In genomic region chr16:38767761-38768160, GRCm38 (mm10) we compare ENCODE assay signal across 21 mouse cellular contexts. TPM values are rescaled to one million over a fixed set of nuclear protein-coding genes. Genes with fewer than 3 reads are reported as not detected.
DNase-seq lines count a peak whose midpoint lies in the region; ATAC-seq and TF ChIP-seq lines count a peak whose summit lies in the region.
"Had no signal": no experiment of that assay in that cellular context is flagged by ENCODE, and none has a peak within 500 bp of the region (broad histone marks: within the 10 kb centered on the region; RNA-seq: fewer than 3 reads in every experiment).

No protein-coding gene starts in this region.

- no peak for TF ChIP-seq POLR2A in thymus, adult 2 months (IDR thresholded peaks at IDR 0.05; ENCODE audit: control insufficient read depth, extremely low read depth, insufficient read depth, low read length, poor library complexity)

- 83% methylated on average over 8 of the region's 8 CpGs for WGBS in forebrain, embryonic 14.5 days
- 92% methylated on average over 8 of the region's 8 CpGs for WGBS in forebrain, embryonic 10.5 days
- 68% methylated on average over 8 of the region's 8 CpGs for WGBS in lung, embryonic 16.5 days
- 97% methylated on average over 8 of the region's 8 CpGs for WGBS in thymus, adult 2 months
- 87% methylated on average over 8 of the region's 8 CpGs for WGBS in midbrain, embryonic 16.5 days

- ATAC-seq in forebrain, embryonic 14.5 days: no peak
- ATAC-seq in lung, embryonic 16.5 days (ENCODE audit: low read depth): peak; percentile 49; the same call in 1 of the 2 replicates
- no peak for ATAC-seq in midbrain, embryonic 16.5 days
- ATAC-seq: inflammation-experienced regulatory T-cells, adult 6 months had no signal

- peak; percentile 25 for DNase-seq in forebrain, embryonic 14.5 days (ENCODE audit: low spot score)
- DNase-seq in forebrain, embryonic 10.5 days (ENCODE audit: extremely low spot score, low spot score): no peak
- DNase-seq in lung, postnatal 10 days: no peak
- DNase-seq in brain, adult 2 months (ENCODE audit: low read depth, low spot score): peak; percentile 66
- peak; percentile 88 for DNase-seq in layer of hippocampus, adult 9-11 months
- no peak for DNase-seq in thymus, adult 2 months
- DNase-seq: adrenal gland, adult 8-10 months; cerebellum, adult 11 months; heart, adult 11 months; kidney, adult 2 months; kidney, postnatal 14 days; liver; lung, embryonic 14.5 days had no signal

- no peak overlapping the region for H3K4me2 ChIP-seq in forebrain, embryonic 14.5 days (ENCODE audit: low read length)
- H3K4me2 ChIP-seq in lung, embryonic 16.5 days (ENCODE audit: low read depth, low read length): no peak overlapping the region
- H3K4me2 ChIP-seq in midbrain, embryonic 16.5 days (ENCODE audit: low read length): no peak overlapping the region
- H3K4me2 ChIP-seq: embryonic facial prominence, embryonic 13.5 days; heart, embryonic 12.5 days; hindbrain, embryonic 13.5 days; lung, embryonic 14.5 days; midbrain, embryonic 12.5 days had no signal

- H3K9me3 ChIP-seq in forebrain, embryonic 14.5 days (replicated peaks; ENCODE audit: control insufficient read depth, low read length): no peaks in the 10 kb centered on the region
- H3K9me3 ChIP-seq in forebrain, embryonic 10.5 days: no peaks in the 10 kb centered on the region
- H3K9me3 ChIP-seq in lung, embryonic 16.5 days (ENCODE audit: control insufficient read depth, low read length): no peaks in the 10 kb centered on the region
- no peaks in the 10 kb centered on the region for H3K9me3 ChIP-seq in midbrain, embryonic 16.5 days (replicated peaks; ENCODE audit: control insufficient read depth, low read length, poor library complexity, severe bottlenecking)
- H3K9me3 ChIP-seq: embryonic facial prominence, embryonic 13.5 days; heart, embryonic 12.5 days; hindbrain, embryonic 13.5 days; midbrain, embryonic 12.5 days had no signal

- no peak overlapping the region for H3K4me3 ChIP-seq in forebrain, embryonic 14.5 days (ENCODE audit: low read depth, low read length)
- no peak overlapping the region for H3K4me3 ChIP-seq in forebrain, embryonic 10.5 days
- no peak overlapping the region for H3K4me3 ChIP-seq in lung, embryonic 16.5 days (ENCODE audit: low read length)
- H3K4me3 ChIP-seq in thymus, adult 2 months (ENCODE audit: control insufficient read depth, insufficient read depth, low read length): no peak overlapping the region
- H3K4me3 ChIP-seq in midbrain, embryonic 16.5 days (ENCODE audit: low read depth, low read length): no peak overlapping the region
- H3K4me3 ChIP-seq: embryonic facial prominence, embryonic 13.5 days; heart, embryonic 12.5 days; hindbrain, embryonic 13.5 days; midbrain, embryonic 12.5 days had no signal

- H3K27me3 ChIP-seq in forebrain, embryonic 14.5 days (replicated peaks; ENCODE audit: control insufficient read depth, insufficient read depth, low read length): no peaks in the 10 kb centered on the region
- H3K27me3 ChIP-seq in forebrain, embryonic 10.5 days (ENCODE audit: poor library complexity, severe bottlenecking): no peaks in the 10 kb centered on the region
- no peaks in the 10 kb centered on the region for H3K27me3 ChIP-seq in lung, embryonic 16.5 days (ENCODE audit: control insufficient read depth, insufficient read depth, low read depth, low read length)
- no peaks in the 10 kb centered on the region for H3K27me3 ChIP-seq in thymus, adult 2 months (ENCODE audit: control insufficient read depth, insufficient read depth, low read length)
- H3K27me3 ChIP-seq in midbrain, embryonic 16.5 days (ENCODE audit: control insufficient read depth, insufficient read depth, low read depth, low read length): no peaks in the 10 kb centered on the region
- H3K27me3 ChIP-seq: embryonic facial prominence, embryonic 13.5 days; heart, embryonic 12.5 days; hindbrain, embryonic 13.5 days; midbrain, embryonic 12.5 days had no signal

- no peak overlapping the region for H3K9ac ChIP-seq in forebrain, embryonic 14.5 days (ENCODE audit: low read length)
- H3K9ac ChIP-seq in lung, embryonic 16.5 days (ENCODE audit: low read length): no peak overlapping the region
- H3K9ac ChIP-seq in midbrain, embryonic 16.5 days (ENCODE audit: low read depth, low read length): no peak overlapping the region
- H3K9ac ChIP-seq: embryonic facial prominence, embryonic 13.5 days; heart, embryonic 12.5 days; hindbrain, embryonic 13.5 days; lung, embryonic 14.5 days; midbrain, embryonic 12.5 days had no signal

- no peaks in the 10 kb centered on the region for H3K4me1 ChIP-seq in forebrain, embryonic 14.5 days (ENCODE audit: control insufficient read depth, insufficient read depth, low read length)
- H3K4me1 ChIP-seq in forebrain, embryonic 10.5 days: peaks cover 2% of the 10 kb centered on the region; the same call in 1 of the 2 replicates
- H3K4me1 ChIP-seq in lung, embryonic 16.5 days (replicated peaks; ENCODE audit: control insufficient read depth, insufficient read depth, low read length): peaks cover 10% of the 10 kb centered on the region; the same call in 1 of the 2 replicates
- H3K4me1 ChIP-seq in thymus, adult 2 months (replicated peaks; ENCODE audit: control insufficient read depth, insufficient read depth, low read length): no peaks in the 10 kb centered on the region
- H3K4me1 ChIP-seq in midbrain, embryonic 16.5 days (ENCODE audit: control insufficient read depth, insufficient read depth, low read length): no peaks in the 10 kb centered on the region
- H3K4me1 ChIP-seq: embryonic facial prominence, embryonic 13.5 days; hindbrain, embryonic 13.5 days; midbrain, embryonic 12.5 days had no signal

- H3K27ac ChIP-seq in forebrain, embryonic 14.5 days (ENCODE audit: low read depth, low read length): no peak overlapping the region
- H3K27ac ChIP-seq in forebrain, embryonic 10.5 days: no peak overlapping the region
- H3K27ac ChIP-seq in lung, embryonic 16.5 days (ENCODE audit: low read length): no peak overlapping the region
- H3K27ac ChIP-seq in thymus, adult 2 months (ENCODE audit: control insufficient read depth, insufficient read depth, low read length): no peak overlapping the region
- no peak overlapping the region for H3K27ac ChIP-seq in midbrain, embryonic 16.5 days (ENCODE audit: low read length)
- H3K27ac ChIP-seq: embryonic facial prominence, embryonic 13.5 days; hindbrain, embryonic 13.5 days; midbrain, embryonic 12.5 days had no signal

- TF ChIP-seq CTCF in thymus, adult 2 months (IDR thresholded peaks at IDR 0.05; ENCODE audit: borderline replicate concordance, control insufficient read depth, extremely low read depth, insufficient read depth, low read length, poor library complexity): no peak

- H3K36me3 ChIP-seq in forebrain, embryonic 14.5 days (ENCODE audit: control insufficient read depth, insufficient read depth, low read length): peaks cover 12% of the 10 kb centered on the region; the same call in 1 of the 2 replicates
- peaks cover 30% of the 10 kb centered on the region for H3K36me3 ChIP-seq in forebrain, embryonic 10.5 days (replicated peaks)
- H3K36me3 ChIP-seq in lung, embryonic 16.5 days (ENCODE audit: control insufficient read depth, insufficient read depth, low read length): peaks cover 7% of the 10 kb centered on the region; the same call in 1 of the 2 replicates
- no peaks in the 10 kb centered on the region for H3K36me3 ChIP-seq in thymus, adult 2 months (ENCODE audit: control insufficient read depth, insufficient read depth, low read length)
- peaks cover 12% of the 10 kb centered on the region for H3K36me3 ChIP-seq in midbrain, embryonic 16.5 days (ENCODE audit: control insufficient read depth, insufficient read depth, low read length)

RNA-seq across cellular contexts. Expression of gene B4galt4, which starts 25.7 kb away (rescaled TPM):
- 29.5 and 31.7 TPM in 2 replicates for polyA plus RNA-seq in forebrain, embryonic 14.5 days (2014; fragmentation: Nextera tagmentation; extraction: Ambion mirVana)
- 27.1 and 27.8 TPM in 2 replicates for polyA plus RNA-seq in forebrain, embryonic 10.5 days (2016; fragmentation: Nextera tagmentation; extraction: Ambion mirVana)
- polyA plus RNA-seq in lung, embryonic 16.5 days (2015; fragmentation: Nextera tagmentation; extraction: Ambion mirVana): 34.7 and 38.1 TPM in 2 replicates
- 2.1 TPM in 2 replicates for polyA plus RNA-seq in thymus, adult 2 months (2012; rRNA removed)
- polyA plus RNA-seq in midbrain, embryonic 16.5 days (2015; fragmentation: Nextera tagmentation; extraction: Ambion mirVana): 31.5 and 35.6 TPM in 2 replicates

RNA-seq across cellular contexts. Expression of gene Upk1b, which starts 32.4 kb away (rescaled TPM):
- polyA plus RNA-seq in forebrain, embryonic 14.5 days (2014; fragmentation: Nextera tagmentation; extraction: Ambion mirVana): 0.22 TPM in 1 of 2 replicates, not detected in the other
- polyA plus RNA-seq in forebrain, embryonic 10.5 days (2016; fragmentation: Nextera tagmentation; extraction: Ambion mirVana): 0.50 and 0.60 TPM in 2 replicates
- 14.8 and 20.6 TPM in 2 replicates for polyA plus RNA-seq in lung, embryonic 16.5 days (2015; fragmentation: Nextera tagmentation; extraction: Ambion mirVana)
- 1.4 and 2.9 TPM in 2 replicates for polyA plus RNA-seq in thymus, adult 2 months (2012; rRNA removed)
- polyA plus RNA-seq in midbrain, embryonic 16.5 days (2015; fragmentation: Nextera tagmentation; extraction: Ambion mirVana): 0.13 and 0.17 TPM in 2 replicates
- polyA plus RNA-seq: inflammation-experienced regulatory T-cells, adult 6 months; neural tube, embryonic 14.5 days had no signal

RNA-seq across cellular contexts. Expression of gene Arhgap31, which starts 54.7 kb away (rescaled TPM):
- polyA plus RNA-seq in forebrain, embryonic 14.5 days (2014; fragmentation: Nextera tagmentation; extraction: Ambion mirVana): 2.5 and 3.6 TPM in 2 replicates
- 7.3 and 7.4 TPM in 2 replicates for polyA plus RNA-seq in forebrain, embryonic 10.5 days (2016; fragmentation: Nextera tagmentation; extraction: Ambion mirVana)
- 21.5 and 23.9 TPM in 2 replicates for polyA plus RNA-seq in lung, embryonic 16.5 days (2015; fragmentation: Nextera tagmentation; extraction: Ambion mirVana)
- polyA plus RNA-seq in thymus, adult 2 months (2012; rRNA removed): 10.2 and 11.4 TPM in 2 replicates
- polyA plus RNA-seq in midbrain, embryonic 16.5 days (2015; fragmentation: Nextera tagmentation; extraction: Ambion mirVana): 3.7 and 4.1 TPM in 2 replicates

Comparison
In these comparisons a context has a peak if more than half of its experiments do, and no peak if none do; other contexts are left out.
1. DNase-seq: peak in forebrain, embryonic 14.5 days (single experiment), brain, adult 2 months (single experiment) and layer of hippocampus, adult 9-11 months (single experiment); none in forebrain, embryonic 10.5 days (single experiment), lung, postnatal 10 days (single experiment) and thymus, adult 2 months (single experiment).